Mouse (Mus musculus) myocyte (in vitro differentiated cells): ENCODE data around the gene Gm20388. TPM values are rescaled to one million over a fixed set of nuclear protein-coding genes. Genes with fewer than 3 reads are reported as not detected.

Source experiments
- H3K27me3 ChIP-seq: one replicate; pipeline ENCODE4 v1.6.1; 2011; ENCODE audit not compliant: control insufficient read depth, insufficient read depth, insufficient read length
- H3K36me3 ChIP-seq: one replicate; pipeline ENCODE4 v1.6.1; 2011; ENCODE audit not compliant: control insufficient read depth, insufficient read depth
- H3K4me2 ChIP-seq: one replicate; pipeline ENCODE4 v1.6.1; 2011; ENCODE audit warnings: low read depth, control low read depth
- H3K4me3 ChIP-seq: one replicate; pipeline ENCODE4 v1.5.1; 2011; ENCODE audit warnings: mild to moderate bottlenecking, control low read depth, moderate library complexity
- H3K79me2 ChIP-seq: one replicate; pipeline ENCODE4 v1.6.1; 2011; ENCODE audit not compliant: control insufficient read depth, insufficient read depth
- H3ac ChIP-seq: one replicate; pipeline ENCODE4 v1.6.1; 2011; ENCODE audit not compliant: control insufficient read depth, insufficient read length
- CEBPB ChIP-seq: IDR thresholded peaks from 2 replicates; pipeline ENCODE4 v1.6.1; 2011; ENCODE audit warnings: mild to moderate bottlenecking, moderate library complexity; ENCODE audit not compliant: poor library complexity, insufficient read depth, severe bottlenecking
- E2F4 ChIP-seq: IDR thresholded peaks from one replicate; pipeline ENCODE4 v1.6.1; 2011; ENCODE audit warnings: mild to moderate bottlenecking, control low read depth, moderate library complexity; ENCODE audit not compliant: insufficient read depth
- MAX ChIP-seq: IDR thresholded peaks from one replicate; pipeline ENCODE4 v1.6.1; 2011; ENCODE audit warnings: low read depth, mild to moderate bottlenecking, control low read depth
- MYOD1 ChIP-seq, 3 experiments: IDR thresholded peaks; one replicate each; pipeline ENCODE4 v1.6.1; 2011; ENCODE audit warnings: control low read depth in 2 of 3, low read depth in 2 of 3, mild to moderate bottlenecking in 2 of 3, moderate library complexity in 1 of 3; ENCODE audit not compliant: insufficient read length in 2 of 3, control insufficient read depth in 1 of 3
- MYOG ChIP-seq, 3 experiments: IDR thresholded peaks; one replicate each; pipeline ENCODE4 v1.6.1; 2011; ENCODE audit warnings: control low read depth in 2 of 3, low read depth in 2 of 3, mild to moderate bottlenecking in 2 of 3; ENCODE audit not compliant: insufficient read length in 2 of 3, control insufficient read depth in 1 of 3, insufficient read depth in 1 of 3
- POLR2A ChIP-seq: IDR thresholded peaks from one replicate; pipeline ENCODE4 v1.6.1; 2011; ENCODE audit warnings: low read depth, mild to moderate bottlenecking, control low read depth, moderate library complexity; ENCODE audit not compliant: insufficient read length
- POLR2AphosphoS2 ChIP-seq: IDR thresholded peaks from one replicate; pipeline ENCODE4 v1.6.1; 2011; ENCODE audit warnings: low read depth, control low read depth; ENCODE audit not compliant: insufficient read length
- REST ChIP-seq: IDR thresholded peaks from one replicate; pipeline ENCODE4 v1.6.1; 2011; ENCODE audit warnings: mild to moderate bottlenecking, control low read depth, moderate library complexity; ENCODE audit not compliant: insufficient read depth, insufficient read length
- SRF ChIP-seq: IDR thresholded peaks from one replicate; pipeline ENCODE4 v1.6.1; 2011; ENCODE audit warnings: low read depth; ENCODE audit not compliant: control insufficient read depth, insufficient read length
- TCF12 ChIP-seq: IDR thresholded peaks from one replicate; pipeline ENCODE4 v1.6.1; 2011; ENCODE audit warnings: mild to moderate bottlenecking, control low read depth; ENCODE audit not compliant: poor library complexity, insufficient read depth, severe bottlenecking
- TCF3 ChIP-seq: IDR thresholded peaks from one replicate; pipeline ENCODE4 v1.6.1; 2011; ENCODE audit warnings: low read depth, control low read depth; ENCODE audit not compliant: insufficient read length
- USF1 ChIP-seq: IDR thresholded peaks from one replicate; pipeline ENCODE4 v1.6.1; 2011; ENCODE audit warnings: low read depth, mild to moderate bottlenecking, control low read depth, moderate library complexity
- polyA plus RNA-seq: library from polyadenylated mRNA; unstranded; fragments of >200 nt; fragmentation: generic; extraction: Trizol; gene quantifications from one replicate; pipeline ENCODE4 v1.2.1, GENCODE M21; 2012; ENCODE audit warnings: missing spikeins

The Gm20388 gene
- polyA plus RNA-seq, 1 experiment, result 15.3 TPM

- H3K4me2 ChIP-seq, result no peak overlapping the region
- H3K79me2 ChIP-seq, result peaks cover 75% of the 10 kb centered on the region
- no peak for TF ChIP-seq TCF3
- no peak overlapping the region for H3K4me3 ChIP-seq
- H3K36me3 ChIP-seq, result no peaks in the 10 kb centered on the region
- H3K27me3 ChIP-seq, result no peaks in the 10 kb centered on the region
- no peak overlapping the region for H3ac ChIP-seq
Measured at GRCm38 (mm10) chr8:120492881-120493220, 582.2 kb downstream of the Gm20388 start.

GRCm38 (mm10) chr8:120493508-120494464 lies 583.1 kb downstream of the Gm20388 start:
- no peaks in the 10 kb centered on the region for H3K36me3 ChIP-seq
- H3K4me2 ChIP-seq, result peak overlapping the region; percentile 82
- no peak for TF ChIP-seq MAX
- no peak for TF ChIP-seq MYOD1 (IDR thresholded peaks at IDR 0.05; ENCODE audit: control insufficient read depth in 1 of 3, insufficient read length in 2 of 3, low read depth in 2 of 3)
- TF ChIP-seq E2F4, result no peak
- no peak for TF ChIP-seq REST
- TF ChIP-seq SRF, result no peak
- TF ChIP-seq POLR2AphosphoS2, result no peak
- no peak for TF ChIP-seq TCF12
- TF ChIP-seq CEBPB, result no peak
- no peak for TF ChIP-seq USF1
- TF ChIP-seq POLR2A, result no peak
- TF ChIP-seq TCF3, result no peak
- no peak for TF ChIP-seq MYOG (IDR thresholded peaks at IDR 0.05; ENCODE audit: control insufficient read depth in 1 of 3, insufficient read depth in 1 of 3, insufficient read length in 2 of 3, low read depth in 2 of 3)
- no peak overlapping the region for H3K4me3 ChIP-seq
- H3K79me2 ChIP-seq, result peaks cover 85% of the 10 kb centered on the region
- H3K27me3 ChIP-seq, result no peaks in the 10 kb centered on the region
- H3ac ChIP-seq, result no peak overlapping the region

- H3K36me3 ChIP-seq, result no peaks in the 10 kb centered on the region
- no peak overlapping the region for H3K4me3 ChIP-seq
- peaks cover 89% of the 10 kb centered on the region for H3K79me2 ChIP-seq
- no peak overlapping the region for H3ac ChIP-seq
- H3K4me2 ChIP-seq, result peak overlapping the region; percentile 82
- TF ChIP-seq USF1 (no peak), MYOG (IDR thresholded peaks at IDR 0.05; ENCODE audit: control insufficient read depth in 1 of 3, insufficient read depth in 1 of 3, insufficient read length in 2 of 3, low read depth in 2 of 3) (peak in 2 of 3 experiments; percentile 6 to 16), SRF (no peak), POLR2A (peak; percentile 45)
- H3K27me3 ChIP-seq, result no peaks in the 10 kb centered on the region
Measured at GRCm38 (mm10) chr8:120494903-120495302, 584.3 kb downstream of the Gm20388 start.

GRCm38 (mm10) chr8:120495461-120495860 lies 584.8 kb downstream of the Gm20388 start:
- Histone ChIP-seq H3K79me2 (peaks cover 89% of the 10 kb centered on the region), H3K27me3 (no peaks in the 10 kb centered on the region), H3K36me3 (no peaks in the 10 kb centered on the region), H3ac (no peak overlapping the region), H3K4me2 (peak overlapping the region; percentile 82), H3K4me3 (no peak overlapping the region)
- TF ChIP-seq MAX (no peak), MYOG (IDR thresholded peaks at IDR 0.05; ENCODE audit: control insufficient read depth in 1 of 3, insufficient read depth in 1 of 3, insufficient read length in 2 of 3, low read depth in 2 of 3) (peak in 1 of 3 experiments; percentile 42), TCF3 (no peak), TCF12 (no peak), MYOD1 (IDR thresholded peaks at IDR 0.05; ENCODE audit: control insufficient read depth in 1 of 3, insufficient read length in 2 of 3, low read depth in 2 of 3) (no peak), POLR2A (no peak), POLR2AphosphoS2 (no peak)

- no peak for TF ChIP-seq REST
- no peaks in the 10 kb centered on the region for H3K27me3 ChIP-seq
- no peak overlapping the region for H3K4me3 ChIP-seq
- peaks cover 87% of the 10 kb centered on the region for H3K79me2 ChIP-seq
- no peaks in the 10 kb centered on the region for H3K36me3 ChIP-seq
- H3K4me2 ChIP-seq, result no peak overlapping the region
- H3ac ChIP-seq, result no peak overlapping the region
Measured at GRCm38 (mm10) chr8:120496478-120496877, 585.8 kb downstream of the Gm20388 start.
